Mouse (Mus musculus) ES-E14 (cell line): ENCODE data around the gene Ogfrl1. TPM values are rescaled to one million over a fixed set of nuclear protein-coding genes. Genes with fewer than 3 reads are reported as not detected.

Experiments used
- DNase-seq: peaks from one replicate; pipeline ENCODE4 v3.0.0-alpha.2; 2013; ENCODE audit warnings: low read depth, low spot score
- H3K27ac ChIP-seq: 2 replicates; pipeline ENCODE4 v1.5.1; 2012; ENCODE audit warnings: low read depth, mild to moderate bottlenecking, low read length, moderate library complexity, mixed read lengths; ENCODE audit not compliant: poor library complexity, insufficient read depth, severe bottlenecking
- H3K36me3 ChIP-seq: 2 replicates; pipeline ENCODE4 v1.6.1; 2012; ENCODE audit warnings: mild to moderate bottlenecking, low read length, moderate library complexity, mixed read lengths; ENCODE audit not compliant: control insufficient read depth, poor library complexity, insufficient read depth, severe bottlenecking
- H3K4me1 ChIP-seq, 2 experiments: fragments of 150-350 bp in 1 of 2; sonication (generic) in 1 of 2; 2 replicates each; pipeline ENCODE4 v1.6.1; 2012; ENCODE audit warnings: low read length in 2 of 2, mild to moderate bottlenecking in 1 of 2, mixed read lengths in 1 of 2; ENCODE audit not compliant: control insufficient read depth in 2 of 2, insufficient read depth in 2 of 2, poor library complexity in 1 of 2
- H3K4me3 ChIP-seq, 2 experiments: fragments of 150-350 bp in 1 of 2; sonication (generic) in 1 of 2; 2 replicates each; pipeline ENCODE4 v1.5.1; 2012; ENCODE audit warnings: low read length in 2 of 2, low read depth in 1 of 2, mild to moderate bottlenecking in 1 of 2, mixed read lengths in 1 of 2; ENCODE audit not compliant: insufficient read depth in 1 of 2, poor library complexity in 1 of 2, severe bottlenecking in 1 of 2
- H3K9ac ChIP-seq: 2 replicates; pipeline ENCODE4 v1.6.1; 2012; ENCODE audit warnings: low read depth, mild to moderate bottlenecking, low read length, mixed read lengths; ENCODE audit not compliant: poor library complexity, insufficient read depth, severe bottlenecking
- H3K9me3 ChIP-seq: fragments of 150-350 bp; sonication (generic); 2 replicates; pipeline ENCODE4 v1.6.1; 2012; ENCODE audit warnings: low read depth, mild to moderate bottlenecking, low read length; ENCODE audit not compliant: control insufficient read depth, insufficient read depth
- CHD2 ChIP-seq: IDR thresholded peaks from 2 replicates; pipeline ENCODE4 v1.6.1; 2014; ENCODE audit warnings: mild to moderate bottlenecking, low read depth, low read length, inconsistent platforms
- HCFC1 ChIP-seq: IDR thresholded peaks from 2 replicates; pipeline ENCODE4 v1.6.1; 2012; ENCODE audit warnings: low read length, inconsistent platforms, borderline replicate concordance; ENCODE audit not compliant: insufficient read depth
- MAFK ChIP-seq: IDR thresholded peaks from 2 replicates; pipeline ENCODE4 v1.6.1; 2014; ENCODE audit warnings: mild to moderate bottlenecking, low read depth, low read length, inconsistent platforms; ENCODE audit not compliant: insufficient read depth
- ZC3H11A ChIP-seq: IDR thresholded peaks from 2 replicates; pipeline ENCODE4 v1.6.1; 2012; ENCODE audit warnings: low read depth, mild to moderate bottlenecking, inconsistent platforms, low read length, borderline replicate concordance
- ZNF384 ChIP-seq: IDR thresholded peaks from 2 replicates; pipeline ENCODE4 v1.6.1; 2012; ENCODE audit warnings: low read depth, low read length, inconsistent platforms
- in situ Hi-C, 2 experiments: fragments of 600-800 bp; cut with MboI; formaldehyde crosslinking; loops; one replicate each; pipeline ENCODE4 v1.15.1; 2025; ENCODE audit warnings: low sequenced_read_pairs in 2 of 2, inconsistent platforms in 1 of 2; ENCODE audit not compliant: unreplicated experiment in 2 of 2
- total RNA-seq: library from RNA; depleted of rRNA; stranded (reverse); fragments of 300-350 nt; gene quantifications from 2 replicates; pipeline ENCODE4 v1.2.3, GENCODE M21; 2012

The Ogfrl1 gene
- total RNA-seq, 1 experiment: 3.9 TPM

GRCm38 (mm10) chr1:23418059-23418458 is 20.5 kb upstream of the Ogfrl1 start:
- H3K4me1 ChIP-seq: no peaks in the 10 kb centered on the region
- in situ Hi-C loops: no loop called here
- H3K27ac ChIP-seq: no peak overlapping the region
- no peak for TF ChIP-seq ZC3H11A
- TF ChIP-seq MAFK: no peak
- TF ChIP-seq ZNF384: no peak
- TF ChIP-seq CHD2: no peak
- TF ChIP-seq HCFC1: no peak
- H3K9ac ChIP-seq: no peak overlapping the region
- H3K4me3 ChIP-seq: no peak overlapping the region
- DNase-seq: no peak
- no peaks in the 10 kb centered on the region for H3K36me3 ChIP-seq
- no peaks in the 10 kb centered on the region for H3K9me3 ChIP-seq

DNA sequence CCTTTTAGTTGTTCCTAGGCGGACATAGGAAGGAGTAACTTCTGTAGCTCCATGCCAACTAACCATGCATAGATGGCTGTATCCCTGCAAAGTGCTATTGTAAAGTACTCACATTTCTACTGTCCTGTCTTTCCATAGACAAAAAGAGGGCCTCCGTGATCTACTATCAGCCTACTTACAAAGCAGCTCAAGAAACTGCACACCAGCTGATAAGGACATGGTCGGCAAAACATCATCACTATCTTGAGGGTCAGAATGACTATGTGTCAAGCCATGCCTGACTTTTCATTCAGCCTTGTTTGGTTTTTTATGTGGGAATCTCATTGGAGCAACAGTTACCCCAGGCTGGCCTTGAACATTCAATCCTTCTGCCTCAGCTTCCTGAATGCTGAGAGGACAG is 20.0 kb upstream of the Ogfrl1 start:
- DNase-seq: no peak
- no peak for TF ChIP-seq MAFK
- no peaks in the 10 kb centered on the region for H3K9me3 ChIP-seq
- in situ Hi-C loops: no loop called here
- no peak overlapping the region for H3K9ac ChIP-seq
- no peak overlapping the region for H3K27ac ChIP-seq
- H3K4me1 ChIP-seq: no peaks in the 10 kb centered on the region
- no peak overlapping the region for H3K4me3 ChIP-seq
- H3K36me3 ChIP-seq: no peaks in the 10 kb centered on the region

DNA sequence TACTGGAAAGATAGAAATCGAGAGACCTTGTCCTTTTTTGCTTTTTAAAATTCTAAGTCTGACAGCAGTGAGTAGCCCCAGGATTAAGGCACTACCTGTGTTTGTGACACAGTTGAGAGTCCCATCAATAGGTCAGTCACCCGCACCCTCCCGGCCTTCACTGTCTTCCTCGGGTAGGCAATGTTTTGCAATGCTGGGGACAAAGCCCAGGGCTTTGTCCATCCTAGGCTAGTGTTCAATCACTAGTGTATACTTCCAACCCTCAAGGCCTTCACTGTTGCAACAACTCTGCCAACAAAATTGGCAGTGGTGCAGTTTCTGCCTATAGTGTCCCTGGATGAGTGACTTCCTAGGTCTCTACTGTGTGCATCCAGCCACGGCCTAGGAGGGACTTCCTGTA is 14.0 kb upstream of the Ogfrl1 start:
- Histone ChIP-seq H3K9me3 (no peaks in the 10 kb centered on the region), H3K4me3 (no peak overlapping the region), H3K27ac (no peak overlapping the region), H3K36me3 (no peaks in the 10 kb centered on the region), H3K4me1 (no peaks in the 10 kb centered on the region), H3K9ac (no peak overlapping the region)
- in situ Hi-C loops: no loop called here
- DNase-seq: no peak
- TF ChIP-seq MAFK (no peak), HCFC1 (no peak), ZNF384 (no peak), ZC3H11A (no peak), CHD2 (no peak)

DNA sequence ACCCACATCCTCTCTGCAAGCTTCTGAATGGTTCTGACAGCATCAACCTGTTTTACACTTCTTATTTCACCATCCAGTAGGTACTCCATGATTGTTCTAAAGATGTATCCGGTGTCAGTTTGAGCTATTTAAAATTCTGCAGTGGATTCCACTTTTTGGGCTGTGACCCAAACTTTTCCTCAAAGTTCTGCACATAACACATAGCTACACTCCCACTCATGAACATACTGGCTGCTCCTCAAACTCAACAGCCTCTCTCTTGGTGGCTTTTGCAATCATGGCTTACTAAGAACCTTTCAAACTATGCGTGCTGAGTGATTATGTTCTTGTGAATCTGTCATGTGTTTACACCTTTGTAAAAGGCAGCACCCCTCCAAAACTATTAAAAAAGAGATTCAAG is 12.4 kb upstream of the Ogfrl1 start:
- Histone ChIP-seq H3K4me3 (no peak overlapping the region), H3K9me3 (no peaks in the 10 kb centered on the region), H3K4me1 (no peaks in the 10 kb centered on the region), H3K27ac (no peak overlapping the region), H3K9ac (no peak overlapping the region), H3K36me3 (no peaks in the 10 kb centered on the region)
- no peak for DNase-seq
- in situ Hi-C loops: no loop called here
- TF ChIP-seq MAFK (no peak), CHD2 (no peak), HCFC1 (no peak), ZC3H11A (no peak), ZNF384 (no peak)

DNA sequence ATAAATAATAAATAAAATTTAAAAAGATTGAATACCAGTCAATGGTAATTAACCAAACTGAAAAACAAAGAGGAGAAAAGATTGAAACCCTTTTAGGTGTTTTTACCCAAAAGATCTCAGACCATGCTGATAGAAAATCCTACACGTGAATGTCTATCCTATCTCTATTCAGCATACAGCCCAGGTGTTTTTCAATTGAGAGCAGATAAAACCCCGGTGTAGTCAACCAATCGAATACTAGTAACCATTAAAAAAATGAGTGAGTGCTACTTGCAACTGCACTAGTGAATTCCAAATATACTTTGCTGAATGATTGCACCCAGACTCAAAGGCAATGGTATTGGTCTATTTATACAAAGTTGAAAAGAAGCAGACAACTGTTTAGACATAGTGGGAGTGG is 4.8 kb upstream of the Ogfrl1 start:
- no peak for TF ChIP-seq HCFC1
- TF ChIP-seq ZC3H11A: no peak
- Histone ChIP-seq H3K4me3 (no peak overlapping the region), H3K36me3 (no peaks in the 10 kb centered on the region), H3K4me1 (no peaks in the 10 kb centered on the region), H3K9ac (no peak overlapping the region), H3K27ac (no peak overlapping the region), H3K9me3 (no peaks in the 10 kb centered on the region)
- in situ Hi-C loops: no loop called here
- DNase-seq: no peak
